Mouse (Mus musculus) frontal cortex, adult (tissue): Measurements from ENCODE around the gene Tex13a.

ENCODE experiments used
- ATAC-seq: cut with Nextera tagmentation; 2 replicates; pipeline ENCODE4 v1.9.2; 2017; ENCODE audit warnings: mild to moderate bottlenecking, moderate library complexity, mixed read lengths; ENCODE audit not compliant: low TSS enrichment

The Tex13a gene

GRCm38 (mm10) chrX:138209480-138209879, at the start of gene Tex13a:
Gene Tex13a (minus strand): TSS chrX:138209580.
- ATAC-seq: no peak

- ATAC-seq: no peak
These were observed 25.2 kb upstream of the Tex13a start for GRCm38 (mm10) chrX:138234626-138235025.

- ATAC-seq: no peak
These were observed 39.2 kb downstream of the Tex13a start for GRCm38 (mm10) chrX:138170146-138170545.
